Mouse (Mus musculus): ENCODE results near the gene Ssbp2.

Gene Ssbp2

GRCm38 (mm10) chr13:91634123-91634522 lies 174.0 kb downstream of the Ssbp2 start:
- no peak for DNase-seq (ENCODE audit: low spot score)

GRCm38 (mm10) chr13:91635957-91636356 lies 175.9 kb downstream of the Ssbp2 start:
- DNase-seq (ENCODE audit: low spot score), result no peak

GRCm38 (mm10) chr13:91636814-91637213 lies 176.7 kb downstream of the Ssbp2 start:
- peak; percentile 42 for DNase-seq (ENCODE audit: low spot score)

- no peak for DNase-seq (ENCODE audit: low spot score)
Observed at GRCm38 (mm10) chr13:91638836-91639235, 178.8 kb downstream of the Ssbp2 start.

GRCm38 (mm10) chr13:91640219-91640618 lies 180.1 kb downstream of the Ssbp2 start:
- no peak for DNase-seq (ENCODE audit: low spot score)

- DNase-seq (ENCODE audit: low spot score), result no peak
Observed at GRCm38 (mm10) chr13:91648240-91648639, 188.2 kb downstream of the Ssbp2 start.

- no peak for DNase-seq (ENCODE audit: low spot score)
Observed at GRCm38 (mm10) chr13:91649926-91650325, 189.8 kb downstream of the Ssbp2 start.

- no peak for DNase-seq (ENCODE audit: low spot score)
Observed at GRCm38 (mm10) chr13:91661068-91661795, 201.1 kb downstream of the Ssbp2 start.

GRCm38 (mm10) chr13:91662751-91663150 lies 202.7 kb downstream of the Ssbp2 start:
- no peak for DNase-seq (ENCODE audit: low spot score)

- DNase-seq (ENCODE audit: low spot score), result no peak
Observed at GRCm38 (mm10) chr13:91673241-91673640, 213.2 kb downstream of the Ssbp2 start.

GRCm38 (mm10) chr13:91680764-91681437 lies 220.8 kb downstream of the Ssbp2 start:
- no peak for DNase-seq (ENCODE audit: low spot score)

- DNase-seq (ENCODE audit: low spot score), result no peak
Observed at GRCm38 (mm10) chr13:91681474-91681873, 221.4 kb downstream of the Ssbp2 start.

GRCm38 (mm10) chr13:91690118-91690517 lies 230.0 kb downstream of the Ssbp2 start:
- DNase-seq (ENCODE audit: low spot score), result no peak

- DNase-seq (ENCODE audit: low spot score), result no peak
Observed at GRCm38 (mm10) chr13:91693615-91694014, 233.5 kb downstream of the Ssbp2 start.

- DNase-seq (ENCODE audit: low spot score), result no peak
Observed at GRCm38 (mm10) chr13:91695406-91695805, 235.3 kb downstream of the Ssbp2 start.

- DNase-seq (ENCODE audit: low spot score), result no peak
Observed at GRCm38 (mm10) chr13:91696109-91696645, 236.1 kb downstream of the Ssbp2 start.

- no peak for DNase-seq (ENCODE audit: low spot score)
Observed at GRCm38 (mm10) chr13:91697011-91697410, 236.9 kb downstream of the Ssbp2 start.

- DNase-seq (ENCODE audit: low spot score), result no peak
Observed at GRCm38 (mm10) chr13:91702337-91702736, 242.3 kb downstream of the Ssbp2 start.

- no peak for DNase-seq (ENCODE audit: low spot score)
Observed at GRCm38 (mm10) chr13:91719487-91719886, 259.4 kb downstream of the Ssbp2 start.

- DNase-seq (ENCODE audit: low spot score), result no peak
Observed at GRCm38 (mm10) chr13:91723108-91723735, 263.1 kb downstream of the Ssbp2 start.

GRCm38 (mm10) chr13:91723736-91724119 lies 263.6 kb downstream of the Ssbp2 start:
- DNase-seq (ENCODE audit: low spot score), result no peak

GRCm38 (mm10) chr13:91724211-91724610 lies 264.1 kb downstream of the Ssbp2 start:
- no peak for DNase-seq (ENCODE audit: low spot score)

- DNase-seq (ENCODE audit: low spot score), result no peak
Observed at GRCm38 (mm10) chr13:91725130-91725529, 265.0 kb downstream of the Ssbp2 start.
